Mouse (Mus musculus): ENCODE data around the gene Myo5c. TPM values are rescaled to one million over a fixed set of nuclear protein-coding genes. Genes with fewer than 3 reads are reported as not detected.
"Not testable (repeated sequence)": the region's sequence is repeated elsewhere in the genome, so short reads cannot be mapped to it uniquely, and the experiment has no call there.

Myo5c gene
- polyA plus RNA-seq, 1 experiment = 0.81 TPM

- Histone ChIP-seq H3K27ac (ENCODE audit: insufficient read depth, low read length) (no peak overlapping the region), H3K4me3 (ENCODE audit: extremely low read depth, insufficient read depth, insufficient read length) (no peak overlapping the region), H3K36me3 (ENCODE audit: control insufficient read depth, insufficient read depth, low read length) (no peaks in the 10 kb centered on the region), H3K4me1 (ENCODE audit: control insufficient read depth, insufficient read depth, insufficient read length) (no peaks in the 10 kb centered on the region), H3K27me3 (ENCODE audit: control insufficient read depth, insufficient read depth, low read length) (no peaks in the 10 kb centered on the region)
- TF ChIP-seq CTCF (IDR thresholded peaks at IDR 0.05; ENCODE audit: extremely low read depth, insufficient read depth, insufficient read length, insufficient replicate concordance) (no peak), POLR2A (IDR thresholded peaks at IDR 0.05; ENCODE audit: low read depth, low read length) (no peak)
- DNase-seq (ENCODE audit: low read depth in 1 of 2, low spot score in 2 of 2) = no peak
- WGBS = 51% methylated on average over 5 of the region's 5 CpGs
Observed at GRCm38 (mm10) chr9:75243730-75244406, 12.0 kb downstream of the Myo5c start.

- H3K4me3 ChIP-seq (ENCODE audit: extremely low read depth, insufficient read depth, insufficient read length) = no peak overlapping the region
- TF ChIP-seq CTCF (IDR thresholded peaks at IDR 0.05; ENCODE audit: extremely low read depth, insufficient read depth, insufficient read length, insufficient replicate concordance) (no peak), POLR2A (IDR thresholded peaks at IDR 0.05; ENCODE audit: low read depth, low read length) (no peak)
- no peak for DNase-seq (ENCODE audit: low read depth in 1 of 2, low spot score in 2 of 2)
- no peaks in the 10 kb centered on the region for H3K27me3 ChIP-seq (ENCODE audit: control insufficient read depth, insufficient read depth, low read length)
- no peak overlapping the region for H3K27ac ChIP-seq (ENCODE audit: insufficient read depth, low read length)
- H3K36me3 ChIP-seq (ENCODE audit: control insufficient read depth, insufficient read depth, low read length) = no peaks in the 10 kb centered on the region
- WGBS = 81% methylated on average over 4 of the region's 4 CpGs
- no peaks in the 10 kb centered on the region for H3K4me1 ChIP-seq (ENCODE audit: control insufficient read depth, insufficient read depth, insufficient read length)
Observed at GRCm38 (mm10) chr9:75244527-75244926, 12.7 kb downstream of the Myo5c start.

- WGBS = 40% methylated on average over 13 of the region's 13 CpGs
- Histone ChIP-seq H3K27ac (ENCODE audit: insufficient read depth, low read length) (no peak overlapping the region), H3K36me3 (ENCODE audit: control insufficient read depth, insufficient read depth, low read length) (no peaks in the 10 kb centered on the region), H3K4me3 (ENCODE audit: extremely low read depth, insufficient read depth, insufficient read length) (no peak overlapping the region), H3K27me3 (ENCODE audit: control insufficient read depth, insufficient read depth, low read length) (no peaks in the 10 kb centered on the region), H3K4me1 (ENCODE audit: control insufficient read depth, insufficient read depth, insufficient read length) (no peaks in the 10 kb centered on the region)
- TF ChIP-seq POLR2A (IDR thresholded peaks at IDR 0.05; ENCODE audit: low read depth, low read length) = no peak
- TF ChIP-seq CTCF (IDR thresholded peaks at IDR 0.05; ENCODE audit: extremely low read depth, insufficient read depth, insufficient read length, insufficient replicate concordance) = no peak
- DNase-seq (ENCODE audit: low read depth in 1 of 2, low spot score in 2 of 2) = no peak
Observed at GRCm38 (mm10) chr9:75246080-75246930, 14.5 kb downstream of the Myo5c start.

- no peak for TF ChIP-seq CTCF (IDR thresholded peaks at IDR 0.05; ENCODE audit: extremely low read depth, insufficient read depth, insufficient read length, insufficient replicate concordance)
- TF ChIP-seq POLR2A (IDR thresholded peaks at IDR 0.05; ENCODE audit: low read depth, low read length) = no peak
- H3K27ac ChIP-seq (ENCODE audit: insufficient read depth, low read length) = no peak overlapping the region
- WGBS = 93% methylated on average over 6 of the region's 6 CpGs
- H3K4me1 ChIP-seq (ENCODE audit: control insufficient read depth, insufficient read depth, insufficient read length) = no peaks in the 10 kb centered on the region
- H3K4me3 ChIP-seq (ENCODE audit: extremely low read depth, insufficient read depth, insufficient read length) = no peak overlapping the region
- H3K36me3 ChIP-seq (ENCODE audit: control insufficient read depth, insufficient read depth, low read length) = no peaks in the 10 kb centered on the region
- no peak for DNase-seq (ENCODE audit: low read depth in 1 of 2, low spot score in 2 of 2)
- no peaks in the 10 kb centered on the region for H3K27me3 ChIP-seq (ENCODE audit: control insufficient read depth, insufficient read depth, low read length)
Observed at GRCm38 (mm10) chr9:75247870-75248269, 16.1 kb downstream of the Myo5c start.

GRCm38 (mm10) chr9:75248359-75248758 lies 16.5 kb downstream of the Myo5c start:
- no peak for DNase-seq (ENCODE audit: low read depth in 1 of 2, low spot score in 2 of 2)
- Histone ChIP-seq H3K27ac (ENCODE audit: insufficient read depth, low read length) (no peak overlapping the region), H3K27me3 (ENCODE audit: control insufficient read depth, insufficient read depth, low read length) (no peaks in the 10 kb centered on the region), H3K4me3 (ENCODE audit: extremely low read depth, insufficient read depth, insufficient read length) (no peak overlapping the region), H3K4me1 (ENCODE audit: control insufficient read depth, insufficient read depth, insufficient read length) (no peaks in the 10 kb centered on the region), H3K36me3 (ENCODE audit: control insufficient read depth, insufficient read depth, low read length) (no peaks in the 10 kb centered on the region)
- WGBS = 76% methylated on average over 1 of the region's 1 CpGs
- TF ChIP-seq POLR2A (IDR thresholded peaks at IDR 0.05; ENCODE audit: low read depth, low read length) (no peak), CTCF (IDR thresholded peaks at IDR 0.05; ENCODE audit: extremely low read depth, insufficient read depth, insufficient read length, insufficient replicate concordance) (no peak)

- no peaks in the 10 kb centered on the region for H3K4me1 ChIP-seq (ENCODE audit: control insufficient read depth, insufficient read depth, insufficient read length)
- no peaks in the 10 kb centered on the region for H3K36me3 ChIP-seq (ENCODE audit: control insufficient read depth, insufficient read depth, low read length)
- no peak overlapping the region for H3K27ac ChIP-seq (ENCODE audit: insufficient read depth, low read length)
- DNase-seq (ENCODE audit: low read depth in 1 of 2, low spot score in 2 of 2) = no peak
- no peak for TF ChIP-seq CTCF (IDR thresholded peaks at IDR 0.05; ENCODE audit: extremely low read depth, insufficient read depth, insufficient read length, insufficient replicate concordance)
- no peak for TF ChIP-seq POLR2A (IDR thresholded peaks at IDR 0.05; ENCODE audit: low read depth, low read length)
- H3K4me3 ChIP-seq (ENCODE audit: extremely low read depth, insufficient read depth, insufficient read length) = no peak overlapping the region
- H3K27me3 ChIP-seq (ENCODE audit: control insufficient read depth, insufficient read depth, low read length) = no peaks in the 10 kb centered on the region
Observed at GRCm38 (mm10) chr9:75248874-75249273, 17.1 kb downstream of the Myo5c start.

- DNase-seq (ENCODE audit: low read depth in 1 of 2, low spot score in 2 of 2); H3K36me3 ChIP-seq (ENCODE audit: control insufficient read depth, insufficient read depth, low read length); H3K27ac ChIP-seq (ENCODE audit: insufficient read depth, low read length); H3K4me3 ChIP-seq (ENCODE audit: extremely low read depth, insufficient read depth, insufficient read length); H3K27me3 ChIP-seq (ENCODE audit: control insufficient read depth, insufficient read depth, low read length): not testable (repeated sequence)
- 38% methylated on average over 6 of the region's 6 CpGs for WGBS
- peaks cover 15% of the 10 kb centered on the region; the same call in 1 of the 2 replicates for H3K4me1 ChIP-seq (ENCODE audit: control insufficient read depth, insufficient read depth, insufficient read length)
Observed at GRCm38 (mm10) chr9:75253158-75253557, 21.3 kb downstream of the Myo5c start.
